Mouse (Mus musculus) heart, embryonic 11.5 days (tissue): Measurements from ENCODE around the gene Tbc1d19. TPM values are rescaled to one million over a fixed set of nuclear protein-coding genes. Genes with fewer than 3 reads are reported as not detected.

ENCODE experiments used
- ATAC-seq: fragments of 200-750 bp; cut with Nextera tagmentation; replicated peaks from 2 replicates; pipeline ENCODE4 v1.8.0; 2017; ENCODE audit warnings: moderate library complexity; ENCODE audit not compliant: insufficient number of reproducible peaks, low FRiP score, low TSS enrichment
- H3K27ac ChIP-seq: fragments of 300-500 bp; sonication (generic); 2 replicates; pipeline ENCODE4 v1.5.1; 2014; ENCODE audit warnings: mild to moderate bottlenecking, low read depth, low read length
- H3K27me3 ChIP-seq: fragments of 300-500 bp; sonication (generic); 2 replicates; pipeline ENCODE4 v1.6.1; 2014; ENCODE audit warnings: mild to moderate bottlenecking, low read length, mixed read lengths; ENCODE audit not compliant: control insufficient read depth, insufficient read depth
- H3K36me3 ChIP-seq: fragments of 300-500 bp; sonication (generic); 2 replicates; pipeline ENCODE4 v1.6.1; 2014; ENCODE audit warnings: mild to moderate bottlenecking, low read length, moderate library complexity, mixed read lengths; ENCODE audit not compliant: control insufficient read depth, insufficient read depth
- H3K4me1 ChIP-seq: fragments of 300-500 bp; sonication (generic); 2 replicates; pipeline ENCODE4 v1.6.1; 2014; ENCODE audit warnings: low read length; ENCODE audit not compliant: control insufficient read depth, insufficient read depth
- H3K4me2 ChIP-seq: fragments of 300-500 bp; sonication (generic); 2 replicates; pipeline ENCODE4 v1.6.1; 2014; ENCODE audit warnings: mild to moderate bottlenecking, moderate library complexity
- H3K4me3 ChIP-seq: fragments of 300-500 bp; sonication (generic); 2 replicates; pipeline ENCODE4 v1.5.1; 2014; ENCODE audit warnings: low read depth, low read length
- H3K9ac ChIP-seq: fragments of 300-500 bp; sonication (generic); 2 replicates; pipeline ENCODE4 v1.6.1; 2014; ENCODE audit warnings: mild to moderate bottlenecking, low read depth, low read length, moderate library complexity
- H3K9me3 ChIP-seq: fragments of 300-500 bp; sonication (generic); replicated peaks from 2 replicates; pipeline ENCODE4 v1.6.1; 2016; ENCODE audit warnings: low read length; ENCODE audit not compliant: control insufficient read depth
- WGBS: fragments of 180-500 bp; shearing (Covaris S2); extraction: QIAGEN DNeasy Blood & Tissue Kit; methylation state at CpG from one replicate; pipeline ENCODE4 v1.1.7; 2014; ENCODE audit not compliant: insufficient replicate concordance; 5-methylcytosine and 5-hydroxymethylcytosine counted together
- polyA plus RNA-seq: library from polyadenylated mRNA; unstranded; fragments of >200 nt; fragmentation: Nextera tagmentation; extraction: Ambion mirVana; gene quantifications from 2 replicates; pipeline ENCODE4 v1.2.1, GENCODE M21; 2014

Tbc1d19 gene
- 31.0 and 31.6 TPM in 2 replicates for polyA plus RNA-seq

GRCm38 (mm10) chr5:53809115-53809991 is at the start of gene Tbc1d19:
TSS of gene Tbc1d19 (plus strand) at chr5:53809606.
- H3K4me3 ChIP-seq: peak within 1 kb of the TSS; percentile 82
- H3K27ac ChIP-seq: no peak within 1 kb of the TSS
- WGBS: 7% methylated on average over 36 of the region's 36 CpGs
- H3K4me1 ChIP-seq: no peaks in the 10 kb centered on the region
- peak within 1 kb of the TSS; percentile 73 for H3K9ac ChIP-seq
- peak; percentile 91 for ATAC-seq
- H3K9me3 ChIP-seq: no peaks in the 10 kb centered on the region
- peak within 1 kb of the TSS; percentile 73 for H3K4me2 ChIP-seq
- H3K27me3 ChIP-seq: no peaks in the 10 kb centered on the region
- H3K36me3 ChIP-seq: no peaks in the 10 kb centered on the region

- Histone ChIP-seq H3K9ac (no peak overlapping the region), H3K4me2 (no peak overlapping the region), H3K27ac (no peak overlapping the region), H3K36me3 (no peaks in the 10 kb centered on the region), H3K4me3 (no peak overlapping the region), H3K9me3 (no peaks in the 10 kb centered on the region), H3K4me1 (no peaks in the 10 kb centered on the region), H3K27me3 (no peaks in the 10 kb centered on the region)
- WGBS: 88% methylated on average over 4 of the region's 4 CpGs
- no peak for ATAC-seq
Observed at GRCm38 (mm10) chr5:53759912-53760311, 49.5 kb upstream of the Tbc1d19 start.

- H3K27ac ChIP-seq: no peak overlapping the region
- no peaks in the 10 kb centered on the region for H3K36me3 ChIP-seq
- H3K9me3 ChIP-seq: no peaks in the 10 kb centered on the region
- H3K27me3 ChIP-seq: no peaks in the 10 kb centered on the region
- no peak overlapping the region for H3K4me2 ChIP-seq
- H3K4me3 ChIP-seq: no peak overlapping the region
- no peaks in the 10 kb centered on the region for H3K4me1 ChIP-seq
- WGBS: 80% methylated on average over 3 of the region's 3 CpGs
- no peak overlapping the region for H3K9ac ChIP-seq
- no peak for ATAC-seq
Observed at GRCm38 (mm10) chr5:53760914-53761313, 48.5 kb upstream of the Tbc1d19 start.

- Histone ChIP-seq H3K4me1 (no peaks in the 10 kb centered on the region), H3K36me3 (no peaks in the 10 kb centered on the region), H3K4me2 (no peak overlapping the region), H3K27ac (peak overlapping the region; percentile 43; the same call in 1 of the 2 replicates), H3K4me3 (no peak overlapping the region), H3K27me3 (no peaks in the 10 kb centered on the region), H3K9ac (no peak overlapping the region), H3K9me3 (no peaks in the 10 kb centered on the region)
- no peak for ATAC-seq
- WGBS: 79% methylated on average over 3 of the region's 3 CpGs
Observed at GRCm38 (mm10) chr5:53761346-53761745, 48.1 kb upstream of the Tbc1d19 start.

GRCm38 (mm10) chr5:53784818-53785520 is 24.4 kb upstream of the Tbc1d19 start:
- no peak overlapping the region for H3K4me2 ChIP-seq
- H3K27me3 ChIP-seq: no peaks in the 10 kb centered on the region
- no peak overlapping the region for H3K4me3 ChIP-seq
- no peak overlapping the region for H3K9ac ChIP-seq
- H3K4me1 ChIP-seq: no peaks in the 10 kb centered on the region
- ATAC-seq: no peak
- no peaks in the 10 kb centered on the region for H3K36me3 ChIP-seq
- 58% methylated on average over 12 of the region's 12 CpGs for WGBS
- no peak overlapping the region for H3K27ac ChIP-seq
- no peaks in the 10 kb centered on the region for H3K9me3 ChIP-seq

GRCm38 (mm10) chr5:53801379-53801778 is 8.0 kb upstream of the Tbc1d19 start:
- Histone ChIP-seq H3K4me2 (no peak overlapping the region), H3K9me3 (no peaks in the 10 kb centered on the region), H3K36me3 (no peaks in the 10 kb centered on the region), H3K27ac (no peak overlapping the region), H3K9ac (no peak overlapping the region), H3K4me3 (no peak overlapping the region), H3K4me1 (no peaks in the 10 kb centered on the region), H3K27me3 (no peaks in the 10 kb centered on the region)
- WGBS: 77% methylated on average over 2 of the region's 2 CpGs
- ATAC-seq: no peak

GRCm38 (mm10) chr5:53819711-53820110 is 10.3 kb downstream of the Tbc1d19 start:
- Histone ChIP-seq H3K9me3 (no peaks in the 10 kb centered on the region), H3K36me3 (no peaks in the 10 kb centered on the region), H3K9ac (no peak overlapping the region), H3K4me1 (no peaks in the 10 kb centered on the region), H3K4me3 (no peak overlapping the region), H3K27me3 (no peaks in the 10 kb centered on the region), H3K4me2 (no peak overlapping the region), H3K27ac (no peak overlapping the region)
- ATAC-seq: no peak
- 88% methylated on average over 7 of the region's 7 CpGs for WGBS

GRCm38 (mm10) chr5:53825886-53826285 is 16.5 kb downstream of the Tbc1d19 start:
- Histone ChIP-seq H3K36me3 (no peaks in the 10 kb centered on the region), H3K27ac (no peak overlapping the region), H3K27me3 (no peaks in the 10 kb centered on the region), H3K4me3 (no peak overlapping the region), H3K9ac (no peak overlapping the region), H3K4me1 (no peaks in the 10 kb centered on the region), H3K9me3 (no peaks in the 10 kb centered on the region), H3K4me2 (no peak overlapping the region)
- no peak for ATAC-seq
- 74% methylated on average over 7 of the region's 7 CpGs for WGBS
